Mouse (Mus musculus) limb, embryonic 15.5 days (tissue): ENCODE data around the gene Notch2. TPM values are rescaled to one million over a fixed set of nuclear protein-coding genes. Genes with fewer than 3 reads are reported as not detected.

Experiments used
- ATAC-seq: fragments of 200-750 bp; cut with Nextera tagmentation; 2 replicates; pipeline ENCODE4 v1.8.0; 2017; ENCODE audit warnings: low read depth, moderate TSS enrichment; ENCODE audit not compliant: insufficient number of reproducible peaks, low FRiP score, low TSS enrichment
- H3K27ac ChIP-seq: fragments of 300-500 bp; sonication (generic); 2 replicates; pipeline ENCODE4 v1.5.1; 2015; ENCODE audit warnings: moderate library complexity, mild to moderate bottlenecking, inconsistent platforms
- H3K27me3 ChIP-seq: fragments of 300-500 bp; sonication (generic); 2 replicates; pipeline ENCODE4 v1.6.1; 2015; ENCODE audit warnings: inconsistent platforms
- H3K36me3 ChIP-seq: fragments of 300-500 bp; sonication (generic); 2 replicates; pipeline ENCODE4 v1.6.1; 2015; ENCODE audit warnings: inconsistent platforms
- H3K4me1 ChIP-seq: fragments of 300-500 bp; sonication (generic); 2 replicates; pipeline ENCODE4 v1.6.1; 2015; ENCODE audit warnings: inconsistent platforms
- H3K4me2 ChIP-seq: fragments of 300-500 bp; sonication (generic); 2 replicates; pipeline ENCODE4 v1.6.1; 2015; ENCODE audit warnings: mild to moderate bottlenecking, inconsistent platforms
- H3K4me3 ChIP-seq: fragments of 300-500 bp; sonication (generic); 2 replicates; pipeline ENCODE4 v1.5.1; 2015; ENCODE audit warnings: mild to moderate bottlenecking, inconsistent platforms
- H3K9ac ChIP-seq: fragments of 300-500 bp; sonication (generic); 2 replicates; pipeline ENCODE4 v1.6.1; 2015; ENCODE audit warnings: inconsistent platforms
- H3K9me3 ChIP-seq: fragments of 300-500 bp; sonication (generic); 2 replicates; pipeline ENCODE4 v1.6.1; 2016; ENCODE audit warnings: inconsistent platforms
- WGBS: fragments of 180-500 bp; shearing (Covaris S2); methylation state at CpG from one replicate; pipeline ENCODE4 v1.1.7; 2015; 5-methylcytosine and 5-hydroxymethylcytosine counted together
- polyA plus RNA-seq: library from polyadenylated mRNA; unstranded; fragments of >200 nt; fragmentation: Nextera tagmentation; extraction: Ambion mirVana; gene quantifications from 2 replicates; pipeline ENCODE4 v1.2.1, GENCODE M21; 2015

Notch2 gene
- polyA plus RNA-seq, 1 experiment from 2014 or later: 40.8 TPM

DNA sequence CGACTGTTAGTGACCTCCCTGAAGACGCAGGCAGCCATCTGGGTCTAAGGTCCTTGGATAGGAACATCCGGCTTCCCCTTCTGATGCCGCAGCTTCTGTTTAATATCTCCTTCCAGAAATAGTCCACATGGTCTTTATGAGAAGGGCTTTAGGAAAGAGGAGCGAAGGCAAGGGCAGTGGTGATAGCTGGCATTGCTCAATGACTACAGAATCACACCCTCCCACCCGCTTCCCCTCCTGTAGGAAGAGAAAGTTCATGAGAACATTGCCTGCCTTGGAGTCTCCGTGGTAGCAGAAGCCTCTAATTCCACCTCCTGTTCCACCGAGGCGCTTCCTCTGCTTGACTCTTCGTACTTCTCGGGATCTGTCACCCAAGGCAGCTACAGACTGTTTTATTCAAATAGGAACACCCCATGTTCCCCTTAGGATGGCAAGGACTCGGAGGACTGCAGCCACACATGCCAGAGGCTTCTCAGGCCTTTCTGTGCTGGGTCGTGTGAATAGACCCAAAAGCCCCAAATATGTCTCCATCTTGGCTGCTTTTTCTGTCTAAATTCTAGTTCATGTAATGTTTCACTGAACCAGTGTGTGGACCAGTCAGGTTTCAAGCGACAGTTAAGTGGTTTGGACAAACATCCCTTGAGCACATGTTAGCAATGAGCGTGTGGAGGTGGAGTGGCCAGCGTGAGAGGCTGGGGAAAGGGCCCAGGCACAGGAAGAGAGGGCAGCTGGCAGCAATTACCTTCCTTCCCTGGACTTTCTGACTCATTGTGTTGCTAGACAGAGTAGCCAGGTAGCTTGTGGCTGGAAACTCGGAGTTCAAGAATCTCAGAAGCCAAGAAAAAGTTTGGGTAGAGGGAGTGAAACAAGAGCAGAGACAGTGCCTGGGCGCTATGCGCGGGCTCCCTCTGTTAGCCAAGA lies 42.7 kb downstream of the Notch2 start:
- Histone ChIP-seq H3K9ac (no peak overlapping the region), H3K36me3 (no peaks in the 10 kb centered on the region), H3K4me3 (no peak overlapping the region), H3K4me2 (no peak overlapping the region), H3K9me3 (no peaks in the 10 kb centered on the region), H3K4me1 (peaks cover 82% of the 10 kb centered on the region), H3K27me3 (no peaks in the 10 kb centered on the region), H3K27ac (peak overlapping the region; percentile 51)
- no peak for ATAC-seq
- 55% methylated on average over 20 of the region's 20 CpGs for WGBS

DNA sequence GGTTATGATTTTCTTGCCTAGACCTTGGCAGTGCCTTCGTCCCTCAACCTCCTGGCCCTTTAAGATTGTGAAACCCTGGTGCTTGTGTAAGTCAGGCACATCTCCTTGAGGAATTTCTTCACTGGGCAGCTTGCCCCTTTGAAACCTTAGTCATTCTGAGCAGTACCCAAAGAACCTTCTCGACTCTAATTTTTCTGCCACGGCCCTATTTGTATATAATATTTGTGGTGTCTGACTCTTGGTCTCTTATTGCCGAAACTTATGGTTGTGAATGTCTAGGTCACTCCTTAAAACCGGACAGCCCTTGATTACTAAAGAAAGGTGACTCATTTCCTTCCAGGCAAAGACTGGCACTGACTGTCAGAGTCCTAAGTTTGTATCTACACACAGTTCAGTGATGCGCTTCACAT lies 43.6 kb downstream of the Notch2 start:
- Histone ChIP-seq H3K4me2 (no peak overlapping the region), H3K9ac (no peak overlapping the region), H3K4me1 (peaks cover 83% of the 10 kb centered on the region), H3K36me3 (no peaks in the 10 kb centered on the region), H3K4me3 (no peak overlapping the region), H3K27ac (peak overlapping the region; percentile 51), H3K9me3 (no peaks in the 10 kb centered on the region), H3K27me3 (no peaks in the 10 kb centered on the region)
- ATAC-seq: no peak
- 55% methylated on average over 6 of the region's 6 CpGs for WGBS

DNA sequence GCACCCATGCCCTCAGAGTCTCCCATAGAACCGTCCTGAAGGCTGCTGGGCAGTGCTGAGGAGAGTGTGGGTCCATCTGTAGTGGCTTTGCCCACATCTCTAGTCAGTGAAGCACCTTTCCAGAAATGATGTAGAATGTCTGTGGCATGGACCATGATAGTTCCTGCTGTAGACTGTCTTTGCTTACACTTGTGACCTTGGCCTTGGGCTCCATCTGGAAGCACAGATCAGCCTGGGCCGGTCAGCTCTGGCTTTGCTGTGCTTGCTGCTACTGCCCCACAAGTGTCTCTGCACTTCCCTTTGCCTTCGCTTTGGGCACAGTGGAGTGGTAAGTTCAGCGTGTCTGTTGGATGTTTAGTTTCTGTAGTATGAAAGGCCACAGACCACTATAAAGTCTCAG lies 45.7 kb downstream of the Notch2 start:
- no peaks in the 10 kb centered on the region for H3K27me3 ChIP-seq
- H3K9me3 ChIP-seq: no peaks in the 10 kb centered on the region
- peak overlapping the region; percentile 54; the same call in 1 of the 2 replicates for H3K27ac ChIP-seq
- H3K9ac ChIP-seq: no peak overlapping the region
- 85% methylated on average over 4 of the region's 4 CpGs for whole genome bisulfite sequencing
- H3K4me3 ChIP-seq: no peak overlapping the region
- peaks cover 87% of the 10 kb centered on the region for H3K4me1 ChIP-seq
- H3K4me2 ChIP-seq: no peak overlapping the region
- no peaks in the 10 kb centered on the region for H3K36me3 ChIP-seq
- no peak for ATAC-seq

DNA sequence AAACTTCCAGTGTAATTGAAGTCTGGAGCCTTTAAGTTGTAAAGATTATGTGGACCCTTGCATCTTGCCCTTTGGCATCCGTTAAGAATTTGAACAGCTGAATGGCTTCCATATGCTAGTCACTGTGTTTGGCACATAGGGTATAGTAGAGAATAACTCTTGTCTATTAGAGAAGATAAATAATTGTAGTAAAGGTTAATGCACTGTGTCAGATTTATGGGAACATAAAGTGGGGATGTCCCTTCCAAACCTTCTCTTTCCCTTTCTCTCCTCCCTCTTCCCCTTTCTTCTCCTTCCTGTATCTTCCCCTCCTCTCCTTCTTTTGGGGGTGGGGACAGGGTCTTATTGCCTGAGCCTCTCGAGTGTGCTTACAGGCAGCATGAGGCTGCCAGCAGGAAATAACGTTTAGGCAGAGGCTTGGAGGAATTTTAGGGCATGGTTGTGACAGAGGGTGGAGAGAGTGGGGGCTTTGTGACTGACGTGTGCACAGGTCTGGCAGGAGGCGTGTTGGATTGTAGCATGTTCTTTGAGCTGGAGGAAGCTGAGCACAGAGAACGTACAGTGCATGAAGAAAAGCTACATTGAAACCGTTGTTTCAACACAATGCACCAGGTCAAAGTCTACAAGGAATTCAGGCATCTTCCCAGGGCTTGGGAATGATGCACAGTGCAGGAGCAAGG lies 47.8 kb downstream of the Notch2 start:
- peak; percentile 53; the same call in 1 of the 2 replicates for ATAC-seq
- Histone ChIP-seq H3K36me3 (no peaks in the 10 kb centered on the region), H3K9me3 (no peaks in the 10 kb centered on the region), H3K4me1 (peaks cover 88% of the 10 kb centered on the region), H3K9ac (no peak overlapping the region), H3K4me3 (no peak overlapping the region), H3K27ac (peak overlapping the region; percentile 96), H3K4me2 (no peak overlapping the region), H3K27me3 (no peaks in the 10 kb centered on the region)
- 9% methylated on average over 7 of the region's 7 CpGs for WGBS

DNA sequence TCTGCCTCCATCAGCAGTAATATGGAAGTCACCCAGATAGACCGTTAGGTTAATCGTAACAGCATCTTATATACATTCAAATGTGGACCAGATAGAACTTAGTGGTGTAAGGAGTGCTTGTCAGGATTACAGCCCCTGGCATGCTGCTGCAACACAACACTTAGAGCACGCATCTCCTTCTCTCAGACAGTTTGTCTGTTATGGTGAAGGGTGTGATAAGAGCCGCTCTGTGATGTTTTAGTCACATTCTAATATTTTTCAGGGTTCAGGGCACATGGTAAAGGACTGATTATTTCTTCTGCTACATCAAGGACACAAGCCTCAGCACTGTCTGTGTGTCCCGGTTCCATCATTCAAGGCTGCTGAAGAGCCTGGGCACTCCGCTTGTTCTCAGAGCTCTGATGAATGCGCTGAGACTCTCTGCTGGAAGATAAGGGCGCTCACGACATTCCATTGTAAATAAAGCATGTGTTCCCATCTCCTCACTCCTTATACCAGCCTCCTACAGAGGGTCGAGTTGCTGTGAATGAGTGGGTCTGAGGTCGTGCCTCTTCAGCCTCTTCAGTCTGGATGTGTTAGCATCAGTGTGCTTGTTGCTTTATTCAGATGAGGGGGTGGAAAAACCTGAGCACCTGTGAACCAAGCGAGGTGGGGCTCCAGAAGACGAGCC lies 48.5 kb downstream of the Notch2 start:
- no peaks in the 10 kb centered on the region for H3K27me3 ChIP-seq
- no peak overlapping the region for H3K4me3 ChIP-seq
- H3K9me3 ChIP-seq: no peaks in the 10 kb centered on the region
- no peaks in the 10 kb centered on the region for H3K36me3 ChIP-seq
- no peak overlapping the region; the same call in 1 of the 2 replicates for H3K9ac ChIP-seq
- no peak for ATAC-seq
- H3K4me2 ChIP-seq: no peak overlapping the region
- WGBS: 37% methylated on average over 13 of the region's 13 CpGs
- H3K27ac ChIP-seq: peak overlapping the region; percentile 96
- H3K4me1 ChIP-seq: peaks cover 87% of the 10 kb centered on the region

DNA sequence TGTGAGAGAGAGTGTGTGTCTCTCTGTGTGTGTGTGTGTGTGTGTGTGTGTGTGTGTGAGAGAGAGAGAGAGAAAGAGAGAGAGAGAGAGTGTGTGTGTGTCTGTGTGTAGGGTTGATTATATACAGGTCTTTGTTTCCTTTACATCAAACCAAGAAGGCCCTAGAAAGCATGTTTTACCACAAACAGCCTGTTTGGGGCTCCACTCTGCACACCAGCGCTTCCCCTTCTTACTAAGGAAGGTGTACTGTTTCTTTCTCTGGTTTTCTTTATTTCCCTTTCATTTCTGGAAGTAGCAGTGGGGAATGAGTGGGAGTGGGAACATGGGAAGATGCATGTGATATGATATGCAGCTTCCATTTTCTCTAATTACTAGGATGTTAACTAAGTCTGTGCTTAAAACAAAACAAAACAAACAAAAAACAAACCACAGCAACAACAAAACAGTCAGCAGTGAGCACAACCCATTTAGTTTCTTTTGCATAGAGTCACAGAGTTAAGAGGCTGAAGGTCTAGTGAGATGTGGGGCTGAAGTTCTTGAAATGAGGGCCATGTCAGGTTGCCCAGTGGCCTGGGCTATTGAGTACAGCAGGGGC lies 49.4 kb downstream of the Notch2 start:
- H3K4me3 ChIP-seq: no peak overlapping the region
- no peaks in the 10 kb centered on the region for H3K36me3 ChIP-seq
- 24% methylated on average over 1 of the region's 1 CpGs for WGBS
- peak overlapping the region; percentile 96 for H3K27ac ChIP-seq
- no peaks in the 10 kb centered on the region for H3K27me3 ChIP-seq
- H3K4me1 ChIP-seq: peaks cover 88% of the 10 kb centered on the region
- H3K9me3 ChIP-seq: no peaks in the 10 kb centered on the region
- ATAC-seq: no peak
- H3K9ac ChIP-seq: no peak overlapping the region
- peak overlapping the region; percentile 23 for H3K4me2 ChIP-seq

DNA sequence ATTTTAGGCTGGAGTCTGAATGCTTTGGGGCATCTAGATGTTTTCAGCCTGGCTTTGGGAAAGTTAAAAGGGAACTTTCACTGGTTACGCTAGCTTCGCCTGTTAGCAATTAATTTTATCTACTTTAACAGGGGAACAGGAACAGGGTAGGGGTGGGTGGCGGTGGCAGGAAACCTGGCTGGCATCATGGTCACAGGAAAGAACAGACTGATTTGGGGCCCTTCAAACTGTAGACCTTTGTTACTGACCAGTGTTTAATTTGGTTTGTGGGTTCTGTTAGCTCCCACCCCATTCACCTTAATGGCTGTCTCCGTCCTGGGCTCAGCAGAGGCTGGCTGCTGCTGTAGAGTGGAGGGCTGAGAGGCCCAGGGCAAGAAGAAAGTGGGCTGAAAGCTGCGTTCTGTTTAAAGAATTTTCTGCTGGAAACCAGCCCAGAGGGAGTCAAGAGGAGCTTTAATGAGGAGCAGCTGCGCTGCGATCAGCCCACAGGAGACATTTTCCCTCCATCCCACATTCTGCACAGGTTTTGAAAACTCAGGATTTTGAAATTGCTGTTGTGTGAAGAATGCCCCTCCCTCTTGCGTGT lies 50.0 kb downstream of the Notch2 start:
- peak; percentile 85 for ATAC-seq
- no peak overlapping the region for H3K4me3 ChIP-seq
- H3K27ac ChIP-seq: peak overlapping the region; percentile 96
- H3K4me2 ChIP-seq: peak overlapping the region; percentile 23
- no peak overlapping the region for H3K9ac ChIP-seq
- peaks cover 91% of the 10 kb centered on the region for H3K4me1 ChIP-seq
- H3K9me3 ChIP-seq: no peaks in the 10 kb centered on the region
- WGBS: 6% methylated on average over 8 of the region's 8 CpGs
- no peaks in the 10 kb centered on the region for H3K36me3 ChIP-seq
- H3K27me3 ChIP-seq: no peaks in the 10 kb centered on the region

DNA sequence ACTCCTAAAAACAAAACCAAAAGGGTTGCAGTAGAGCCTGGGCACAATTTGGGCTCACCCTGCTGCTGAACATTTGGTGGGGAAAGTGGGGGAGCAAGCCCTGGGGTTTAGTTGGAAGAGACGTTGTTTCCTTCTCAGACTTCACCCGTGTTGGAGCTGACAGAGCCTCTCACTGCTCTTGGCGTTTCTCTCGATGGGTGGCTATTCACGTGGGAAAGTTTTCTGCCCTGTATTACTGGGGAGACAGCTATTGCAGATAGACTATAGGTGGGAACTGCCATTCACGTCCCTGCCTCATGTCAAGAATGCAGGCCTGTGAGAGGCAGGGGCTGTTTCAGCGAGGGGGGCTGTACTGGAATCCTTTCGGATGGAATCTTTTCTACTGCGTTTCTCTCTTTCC lies 50.5 kb downstream of the Notch2 start:
- Histone ChIP-seq H3K4me3 (0 out of 2 replicates have a peak overlapping the region, but pooled peaks have one; percentile 8), H3K4me2 (peak overlapping the region; percentile 23), H3K9ac (no peak overlapping the region), H3K36me3 (no peaks in the 10 kb centered on the region), H3K27ac (peak overlapping the region; percentile 96), H3K27me3 (no peaks in the 10 kb centered on the region), H3K9me3 (no peaks in the 10 kb centered on the region), H3K4me1 (peaks cover 89% of the 10 kb centered on the region)
- WGBS: 11% methylated on average over 9 of the region's 9 CpGs
- ATAC-seq: peak; percentile 9; the same call in 1 of the 2 replicates

DNA sequence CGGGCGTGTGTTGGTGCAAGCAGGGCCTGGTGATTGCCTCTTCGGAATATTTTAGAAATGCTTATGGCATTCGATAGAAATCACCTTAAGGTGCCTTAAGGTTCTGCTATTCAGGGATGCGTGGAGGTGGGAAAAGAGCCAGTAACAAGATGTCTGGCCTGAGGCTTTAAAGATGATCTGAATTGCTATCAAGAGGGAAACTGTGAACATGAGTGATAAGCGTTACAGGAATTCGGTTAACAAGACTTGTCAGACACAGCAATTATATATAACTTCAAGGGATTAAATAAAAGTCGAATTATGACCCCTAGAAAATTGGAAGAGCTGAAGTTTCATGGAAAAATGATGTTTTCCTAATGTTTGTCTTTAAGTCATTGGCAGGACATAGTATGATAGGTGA lies 51.7 kb downstream of the Notch2 start:
- H3K9ac ChIP-seq: no peak overlapping the region
- 68% methylated on average over 8 of the region's 8 CpGs for WGBS

DNA sequence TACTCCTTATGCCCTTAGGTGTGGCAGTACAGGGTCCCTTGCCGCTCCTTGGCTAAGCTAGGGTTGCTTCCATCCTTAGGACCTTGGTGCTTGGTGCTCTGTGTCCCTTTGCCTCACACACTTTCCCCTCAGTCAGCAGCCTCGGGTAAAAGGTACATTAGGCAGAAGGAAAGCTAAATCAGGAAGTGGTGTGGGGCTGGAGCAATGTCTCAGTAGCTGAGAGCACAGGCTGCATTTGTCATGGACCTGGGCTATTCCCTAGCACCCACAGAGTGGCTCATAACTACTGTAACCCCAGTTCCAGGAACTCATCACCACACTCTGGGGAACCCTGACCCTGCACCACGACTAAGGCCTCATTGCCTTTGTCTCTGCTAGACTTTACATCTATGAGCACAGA lies 53.1 kb downstream of the Notch2 start:
- H3K9me3 ChIP-seq: no peaks in the 10 kb centered on the region
- peaks cover 9% of the 10 kb centered on the region for H3K36me3 ChIP-seq
- no peak overlapping the region for H3K4me3 ChIP-seq
- no peaks in the 10 kb centered on the region for H3K27me3 ChIP-seq
- peak overlapping the region; percentile 67; the same call in 1 of the 2 replicates for H3K27ac ChIP-seq
- no peak overlapping the region for H3K9ac ChIP-seq
- WGBS: 58% methylated on average over 3 of the region's 3 CpGs
- ATAC-seq: no peak
- H3K4me1 ChIP-seq: peaks cover 73% of the 10 kb centered on the region
- no peak overlapping the region for H3K4me2 ChIP-seq

More for the DNA sequence above, 51.7 kb downstream of the Notch2 start:
- Histone ChIP-seq H3K27ac (peak overlapping the region; percentile 96), H3K4me1 (peaks cover 87% of the 10 kb centered on the region), H3K9me3 (no peaks in the 10 kb centered on the region), H3K4me3 (no peak overlapping the region), H3K27me3 (no peaks in the 10 kb centered on the region), H3K4me2 (no peak overlapping the region), H3K36me3 (no peaks in the 10 kb centered on the region)
- ATAC-seq: no peak

DNA sequence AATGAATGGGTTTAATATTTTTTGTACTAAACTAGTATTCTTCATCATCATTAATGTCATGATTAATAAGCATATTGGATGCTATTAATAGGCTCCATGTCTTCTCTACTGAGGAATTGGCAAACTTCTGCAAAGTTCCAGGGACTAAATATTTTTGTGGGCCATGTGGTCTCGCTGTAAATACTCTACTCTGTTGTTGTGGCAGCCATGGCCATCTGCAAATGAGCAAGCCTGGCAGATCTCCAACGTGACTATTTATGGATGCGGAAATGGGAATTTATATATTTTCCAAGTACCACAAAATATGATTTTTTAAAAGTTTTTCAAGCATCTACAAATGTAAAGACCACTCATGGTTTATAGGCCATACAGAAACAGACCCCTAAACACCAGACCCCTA lies 54.1 kb downstream of the Notch2 start:
- Histone ChIP-seq H3K27ac (peak overlapping the region; percentile 83), H3K4me2 (no peak overlapping the region), H3K9me3 (no peaks in the 10 kb centered on the region), H3K36me3 (peaks cover 14% of the 10 kb centered on the region), H3K9ac (no peak overlapping the region), H3K4me3 (no peak overlapping the region), H3K27me3 (no peaks in the 10 kb centered on the region), H3K4me1 (peaks cover 63% of the 10 kb centered on the region)
- no peak for ATAC-seq
- 38% methylated on average over 3 of the region's 3 CpGs for WGBS
